Mouse (Mus musculus): ENCODE data around the gene Zfp710.
"Not testable (repeated sequence)": the region's sequence is repeated elsewhere in the genome, so short reads cannot be mapped to it uniquely, and the experiment has no call there.

DNA sequence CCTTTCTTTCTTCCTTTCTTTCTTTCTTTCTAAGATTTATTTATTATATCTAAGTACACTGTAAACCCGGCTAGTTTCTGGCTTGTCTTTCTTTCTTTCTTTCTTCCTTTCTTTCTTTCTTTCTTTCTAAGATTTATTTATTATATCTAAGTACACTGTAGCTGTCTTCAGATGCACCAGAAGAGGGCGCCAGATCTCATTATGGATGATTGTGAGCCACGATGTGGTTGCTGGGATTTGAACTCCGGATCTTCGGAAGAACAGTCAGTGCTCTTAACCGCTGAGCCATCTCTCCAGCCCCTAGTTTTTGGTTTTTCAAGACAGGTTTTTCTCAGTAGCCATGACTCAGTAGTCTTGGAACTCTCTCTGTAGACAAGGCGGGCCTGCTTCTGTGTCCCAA is 106.7 kb downstream of the Zfp710 start:
- TF ChIP-seq POLR2AphosphoS5 (IDR thresholded peaks at IDR 0.05; ENCODE audit: borderline replicate concordance, low read depth, low read length); KAT2A (conservative IDR thresholded peaks at IDR 0.05; ENCODE audit: low read depth, low read length); E2F4 (IDR thresholded peaks at IDR 0.05; ENCODE audit: borderline replicate concordance, low read depth, low read length); TAL1 (IDR thresholded peaks at IDR 0.05; ENCODE audit: low read length); USF1 (IDR thresholded peaks at IDR 0.05; ENCODE audit: low read depth, low read length): not testable (repeated sequence)
- peak; percentile 24 to 44 (median 27) for TF ChIP-seq CTCF (IDR thresholded peaks at IDR 0.05 in 2 of 3, conservative IDR thresholded peaks at IDR 0.05 in 1 of 3; ENCODE audit: control insufficient read depth in 1 of 3, insufficient read depth in 1 of 3, low read depth in 2 of 3, low read length in 3 of 3, poor library complexity in 1 of 3, severe bottlenecking in 1 of 3)

All from MEL (cell line).